In genomic region chr5:24840975-24841431, GRCm38 (mm10) we compare ENCODE assay signal across 8 mouse cellular contexts. TPM values are rescaled to one million over a fixed set of nuclear protein-coding genes. Genes with fewer than 3 reads are reported as not detected.
A peak's percentile ranks its signal among the peaks of the same experiment; 100 is the strongest.
DNase-seq lines count a peak whose midpoint lies in the region; ATAC-seq and TF ChIP-seq lines count a peak whose summit lies in the region.

No protein-coding gene starts in this region.

- 23% methylated on average over 11 of the region's 11 CpGs for WGBS in hindbrain, embryonic 10.5 days
- 14% methylated on average over 11 of the region's 11 CpGs for WGBS in stomach, embryonic 16.5 days

- H3K9me3 ChIP-seq in G1E (replicated peaks) = 0 out of 2 replicates have a peak, but pooled peaks cover 2% of the 10 kb centered on the region
- no peaks in the 10 kb centered on the region for H3K9me3 ChIP-seq in hindbrain, embryonic 10.5 days
- H3K9me3 ChIP-seq in stomach, embryonic 16.5 days (replicated peaks; ENCODE audit: control insufficient read depth, low read length) = no peaks in the 10 kb centered on the region

- H3K27ac ChIP-seq in hindbrain, embryonic 10.5 days = peak overlapping the region; percentile 98
- H3K27ac ChIP-seq in stomach, embryonic 16.5 days (ENCODE audit: low read length) = no peak overlapping the region; the same call in 1 of the 2 replicates

- H3K4me2 ChIP-seq in stomach, embryonic 16.5 days (ENCODE audit: low read depth, low read length) = peak overlapping the region; percentile 90

- H3K9ac ChIP-seq in stomach, embryonic 16.5 days (ENCODE audit: low read length) = peak overlapping the region; percentile 99

- no peak for ATAC-seq in G1E (ENCODE audit: extremely low read depth, insufficient number of reproducible peaks, low FRiP score, poor library complexity, severe bottlenecking)
- ATAC-seq in stomach, embryonic 16.5 days (ENCODE audit: insufficient read depth, low FRiP score) = no peak
- ATAC-seq in inflammation-experienced regulatory T-cells, adult 6 months = no peak

- DNase-seq in heart, adult 11 months = peak; percentile 87
- no peak for DNase-seq in heart, adult 18-20 months
- DNase-seq in G1E (ENCODE audit: low spot score) = peak; percentile 5
- peak; percentile 20 for DNase-seq in hindbrain, embryonic 10.5 days (ENCODE audit: low spot score)
- peak; percentile 21 for DNase-seq in liver
- no peak for DNase-seq in ovary, postnatal 36 days (ENCODE audit: low spot score)

- H3K4me3 ChIP-seq in G1E (ENCODE audit: low read depth, low read length) = peak overlapping the region; percentile 91
- peak overlapping the region; percentile 94 for H3K4me3 ChIP-seq in hindbrain, embryonic 10.5 days
- H3K4me3 ChIP-seq in stomach, embryonic 16.5 days (replicated peaks; ENCODE audit: low read length) = peak overlapping the region; percentile 97

- TF ChIP-seq CTCF in G1E (IDR thresholded peaks at IDR 0.05; ENCODE audit: low read depth, low read length) = no peak

- 0 out of 2 replicates have a peak, but pooled peaks cover 4% of the 10 kb centered on the region for H3K27me3 ChIP-seq in G1E (ENCODE audit: insufficient read depth, low read length)
- H3K27me3 ChIP-seq in hindbrain, embryonic 10.5 days (ENCODE audit: insufficient read depth, poor library complexity, severe bottlenecking) = no peaks in the 10 kb centered on the region
- H3K27me3 ChIP-seq in stomach, embryonic 16.5 days (ENCODE audit: control insufficient read depth, insufficient read depth, low read length) = no peaks in the 10 kb centered on the region

- peaks cover 21% of the 10 kb centered on the region for H3K36me3 ChIP-seq in G1E (replicated peaks)
- H3K36me3 ChIP-seq in hindbrain, embryonic 10.5 days = no peaks in the 10 kb centered on the region
- H3K36me3 ChIP-seq in stomach, embryonic 16.5 days (ENCODE audit: control insufficient read depth, insufficient read depth, low read length) = no peaks in the 10 kb centered on the region

- H3K4me1 ChIP-seq in G1E (ENCODE audit: insufficient read depth, low read depth, low read length) = peaks cover 43% of the 10 kb centered on the region
- H3K4me1 ChIP-seq in hindbrain, embryonic 10.5 days (replicated peaks) = peaks cover 34% of the 10 kb centered on the region
- peaks cover 30% of the 10 kb centered on the region for H3K4me1 ChIP-seq in stomach, embryonic 16.5 days (ENCODE audit: control insufficient read depth, insufficient read depth, low read length)

RNA-seq across cellular contexts. Expression of gene Rheb, which starts 1.4 kb away (rescaled TPM):
- total RNA-seq in heart, adult 18-20 months (2021) = 10 to 100 TPM; 82.6 to 85.7 TPM
- 65.1 and 81.2 TPM in 2 replicates for total RNA-seq in G1E (2014; fragmentation: Nextera tagmentation)
- 47.9 and 55.3 TPM in 2 replicates for total RNA-seq in G1E (2017)
- 20.5 and 22.1 TPM in 2 replicates for polyA plus RNA-seq in G1E (2012)
- polyA plus RNA-seq in hindbrain, embryonic 10.5 days (2016; fragmentation: Nextera tagmentation; extraction: Ambion mirVana) = 156 and 180 TPM in 2 replicates
- polyA plus RNA-seq in stomach, embryonic 16.5 days (2015; fragmentation: Nextera tagmentation; extraction: Ambion mirVana) = 218 and 227 TPM in 2 replicates
- 100 to 1,000 TPM in 1 of 3 experiments, 10 to 100 TPM in 2; 74.2 to 131 (median 98.5) TPM for polyA plus RNA-seq in inflammation-experienced regulatory T-cells, adult 6 months (2017; shearing (Covaris generic))

Comparison
In these comparisons a context has a peak if more than half of its experiments do, and no peak if none do; other contexts are left out.
1. DNase-seq: peak in heart, adult 11 months (single experiment), G1E (single experiment), hindbrain, embryonic 10.5 days (single experiment) and liver (single experiment); none in heart, adult 18-20 months (0 of 2) and ovary, postnatal 36 days (single experiment).
2. Peak in every context shown above with its lines, with median percentiles within 50 percentile points of each other: H3K4me3 ChIP-seq.